Mouse (Mus musculus): ENCODE data around the gene Gm28308.

DNA sequence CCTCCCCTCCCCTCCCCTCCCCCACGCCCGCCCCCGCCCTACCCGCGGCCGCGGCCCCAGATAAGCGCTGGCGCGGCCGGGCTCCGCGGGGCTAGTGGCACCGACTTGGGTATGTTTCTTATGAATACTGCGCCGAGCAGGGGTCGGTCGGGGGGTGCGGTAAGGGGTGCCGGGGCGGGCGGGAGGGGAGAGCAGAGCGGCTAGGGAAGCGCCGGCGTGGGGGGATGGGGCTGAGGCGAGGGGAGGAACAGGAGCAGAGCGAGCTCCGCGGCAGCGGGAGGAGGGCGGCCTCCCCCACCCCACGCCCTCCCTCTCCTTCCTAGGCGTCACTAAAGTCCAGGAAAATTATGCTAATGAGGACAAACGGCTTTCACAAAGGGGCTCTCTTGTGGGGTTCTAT, 37.3 kb downstream of the Gm28308 start:
- no peak for TF ChIP-seq CTCF (IDR thresholded peaks at IDR 0.05)
- no peak for TF ChIP-seq EP300 (IDR thresholded peaks at IDR 0.05)

Data from lung, postnatal 0 days (tissue).